Comparison of ENCODE assay signal across 8 mouse cellular contexts in the genomic region with DNA sequence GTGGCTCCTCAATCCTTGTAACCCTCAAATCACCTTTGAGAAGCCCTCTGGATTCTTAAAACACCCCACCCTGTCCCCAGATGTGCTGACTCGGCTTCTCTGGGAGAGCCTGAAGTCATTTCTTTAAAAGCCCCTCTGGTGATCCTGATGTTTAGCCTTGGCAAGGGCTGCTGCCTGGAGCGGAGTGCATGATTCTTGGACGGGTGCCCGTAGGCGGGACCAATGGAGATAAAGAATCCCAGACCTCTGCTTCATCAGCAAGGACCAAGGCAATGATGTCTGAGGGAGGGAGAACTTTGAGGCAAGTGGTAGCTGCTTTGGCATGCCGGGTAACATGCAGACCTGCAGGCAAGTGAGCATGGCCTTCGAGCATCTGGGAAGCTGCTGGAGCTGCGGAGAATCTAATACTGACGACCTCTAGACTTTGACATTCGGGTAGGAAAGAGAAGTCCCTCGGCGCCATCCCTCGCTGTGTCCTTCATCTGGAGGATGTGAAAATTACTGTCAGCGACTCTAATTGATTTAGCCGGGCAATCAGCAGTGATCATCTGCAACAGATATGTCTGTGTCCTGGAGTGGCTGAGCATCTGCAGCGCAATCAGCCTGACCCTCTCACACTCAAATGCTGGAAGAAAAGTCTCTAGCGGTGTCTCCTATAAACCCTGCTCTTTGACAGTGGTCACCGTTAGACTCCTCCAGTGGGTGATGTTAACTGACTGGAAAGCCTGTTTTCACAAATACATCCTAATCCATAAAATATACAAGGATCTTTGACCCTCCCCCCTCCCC.
DNase-seq lines count a peak whose midpoint lies in the region; ATAC-seq lines count a peak whose summit lies in the region.

No protein-coding gene starts in this region.

- no peak overlapping the region for H3K27ac ChIP-seq in midbrain, embryonic 15.5 days

- H3K36me3 ChIP-seq in midbrain, embryonic 15.5 days (replicated peaks): no peaks in the 10 kb centered on the region

- no peak overlapping the region for H3K9ac ChIP-seq in midbrain, embryonic 15.5 days

- peaks cover 5% of the 10 kb centered on the region; the same call in 1 of the 2 replicates for H3K4me1 ChIP-seq in midbrain, embryonic 15.5 days

- ATAC-seq in midbrain, embryonic 15.5 days (replicated peaks): peak; percentile 50; the same call in 1 of the 2 replicates

- H3K4me2 ChIP-seq in midbrain, embryonic 15.5 days: no peak overlapping the region

- DNase-seq in ES-CJ7 (ENCODE audit: low read depth, low spot score) (peak; percentile 16), NIH3T3 (ENCODE audit: low read depth) (peak; percentile 58)
- DNase-seq in heart, adult 18-20 months: peak; percentile 72 to 79
- peak; percentile 3 to 7 for DNase-seq in kidney, adult 8-10 months
- no peak for DNase-seq in frontal cortex, postnatal 25 days (ENCODE audit: low spot score in 2 of 2)
- DNase-seq in B cell, adult 2 months: no peak
- DNase-seq in thymus, postnatal 36 days: no peak

- no peaks in the 10 kb centered on the region for H3K9me3 ChIP-seq in midbrain, embryonic 15.5 days

- H3K27me3 ChIP-seq in midbrain, embryonic 15.5 days (replicated peaks): no peaks in the 10 kb centered on the region

- H3K4me3 ChIP-seq in midbrain, embryonic 15.5 days: no peak overlapping the region

- 67% methylated on average over 18 of the region's 18 CpGs for WGBS in midbrain, embryonic 15.5 days

Comparison
In these comparisons a context has a peak if more than half of its experiments do, and no peak if none do; other contexts are left out.
1. DNase-seq: peak in ES-CJ7 (single experiment), NIH3T3 (single experiment), heart, adult 18-20 months (2 of 2) and kidney, adult 8-10 months (2 of 2); none in frontal cortex, postnatal 25 days (0 of 2), B cell, adult 2 months (0 of 2) and thymus, postnatal 36 days (0 of 2).